Mouse (Mus musculus) liver, embryonic 12.5 days (tissue): ENCODE measurements around the gene Pak1ip1. TPM values are rescaled to one million over a fixed set of nuclear protein-coding genes. Genes with fewer than 3 reads are reported as not detected.

Experiments used
- ATAC-seq: fragments of 200-750 bp; cut with Nextera tagmentation; 2 replicates; pipeline ENCODE4 v1.8.0; 2017; ENCODE audit warnings: moderate number of reproducible peaks, mild to moderate bottlenecking, moderate library complexity
- H3K27ac ChIP-seq: fragments of 300-500 bp; sonication (generic); 2 replicates; pipeline ENCODE4 v1.5.1; 2016; ENCODE audit warnings: mild to moderate bottlenecking
- H3K27me3 ChIP-seq: fragments of 300-500 bp; sonication (generic); replicated peaks from 2 replicates; pipeline ENCODE4 v1.6.1; 2016; ENCODE audit warnings: mild to moderate bottlenecking, moderate library complexity
- H3K36me3 ChIP-seq: fragments of 300-500 bp; sonication (generic); 2 replicates; pipeline ENCODE4 v1.6.1; 2016; ENCODE audit warnings: mild to moderate bottlenecking, moderate library complexity
- H3K4me1 ChIP-seq: fragments of 300-500 bp; sonication (generic); 2 replicates; pipeline ENCODE4 v1.6.1; 2016
- H3K4me2 ChIP-seq: fragments of 300-500 bp; sonication (generic); 2 replicates; pipeline ENCODE4 v1.6.1; 2016; ENCODE audit warnings: mild to moderate bottlenecking, moderate library complexity
- H3K4me3 ChIP-seq: fragments of 300-500 bp; sonication (generic); 2 replicates; pipeline ENCODE4 v1.5.1; 2016; ENCODE audit warnings: mild to moderate bottlenecking, moderate library complexity
- H3K9ac ChIP-seq: fragments of 300-500 bp; sonication (generic); 2 replicates; pipeline ENCODE4 v1.6.1; 2016; ENCODE audit warnings: mild to moderate bottlenecking, moderate library complexity
- H3K9me3 ChIP-seq: fragments of 300-500 bp; sonication (generic); replicated peaks from 2 replicates; pipeline ENCODE4 v1.6.1; 2016; ENCODE audit warnings: mild to moderate bottlenecking, moderate library complexity
- WGBS: fragments of 180-500 bp; shearing (Covaris S2); methylation state at CpG from one replicate; pipeline ENCODE4 v1.1.7; 2016; ENCODE audit not compliant: insufficient replicate concordance; 5-methylcytosine and 5-hydroxymethylcytosine counted together
- polyA plus RNA-seq: library from polyadenylated mRNA; unstranded; fragments of >200 nt; fragmentation: Nextera tagmentation; extraction: Ambion mirVana; gene quantifications from 2 replicates; pipeline ENCODE4 v1.2.1, GENCODE M21; 2016

The Pak1ip1 gene
- 85.0 and 88.4 TPM in 2 replicates for polyA plus RNA-seq

- WGBS, result under 1% methylated on average over 58 of the region's 58 CpGs
- Histone ChIP-seq H3K27ac (peak within 1 kb of the TSS; percentile 90), H3K4me1 (peaks cover 46% of the 10 kb centered on the region), H3K4me2 (peak within 1 kb of the TSS; percentile 98), H3K4me3 (peak within 1 kb of the TSS; percentile 90), H3K9ac (peak within 1 kb of the TSS; percentile 85), H3K27me3 (no peaks in the 10 kb centered on the region), H3K36me3 (peaks cover 38% of the 10 kb centered on the region), H3K9me3 (no peaks in the 10 kb centered on the region)
- peak; percentile 86 for ATAC-seq
Measured at GRCm38 (mm10) chr13:41000926-41001639, at the start of gene Pak1ip1. Gene Pak1ip1 (plus strand): TSS chr13:41001023.

- no peak for ATAC-seq
- peaks cover 8% of the 10 kb centered on the region for H3K4me1 ChIP-seq
- H3K9me3 ChIP-seq, result no peaks in the 10 kb centered on the region
- no peaks in the 10 kb centered on the region for H3K27me3 ChIP-seq
- H3K4me3 ChIP-seq, result no peak overlapping the region
- H3K9ac ChIP-seq, result no peak overlapping the region
- no peak overlapping the region for H3K27ac ChIP-seq
- H3K36me3 ChIP-seq, result no peaks in the 10 kb centered on the region
- 68% methylated on average over 10 of the region's 10 CpGs for WGBS
- H3K4me2 ChIP-seq, result no peak overlapping the region
Measured at GRCm38 (mm10) chr13:40951386-40951976, 49.3 kb upstream of the Pak1ip1 start.

- no peaks in the 10 kb centered on the region for H3K4me1 ChIP-seq
- no peak overlapping the region for H3K4me2 ChIP-seq
- H3K9ac ChIP-seq, result no peak overlapping the region
- 63% methylated on average over 6 of the region's 6 CpGs for WGBS
- ATAC-seq, result no peak
- H3K4me3 ChIP-seq, result no peak overlapping the region
- H3K36me3 ChIP-seq, result no peaks in the 10 kb centered on the region
- H3K27ac ChIP-seq, result no peak overlapping the region
- no peaks in the 10 kb centered on the region for H3K9me3 ChIP-seq
- H3K27me3 ChIP-seq, result no peaks in the 10 kb centered on the region
Measured at GRCm38 (mm10) chr13:40953231-40953630, 47.6 kb upstream of the Pak1ip1 start.

GRCm38 (mm10) chr13:40955773-40956172 lies 45.0 kb upstream of the Pak1ip1 start:
- no peaks in the 10 kb centered on the region for H3K27me3 ChIP-seq
- no peaks in the 10 kb centered on the region for H3K36me3 ChIP-seq
- no peak for ATAC-seq
- no peak overlapping the region for H3K9ac ChIP-seq
- 70% methylated on average over 7 of the region's 7 CpGs for WGBS
- no peak overlapping the region for H3K4me3 ChIP-seq
- H3K4me2 ChIP-seq, result no peak overlapping the region
- H3K9me3 ChIP-seq, result no peaks in the 10 kb centered on the region
- no peaks in the 10 kb centered on the region for H3K4me1 ChIP-seq
- H3K27ac ChIP-seq, result no peak overlapping the region

- Histone ChIP-seq H3K4me3 (no peak overlapping the region), H3K4me2 (no peak overlapping the region), H3K27me3 (no peaks in the 10 kb centered on the region), H3K9me3 (no peaks in the 10 kb centered on the region), H3K9ac (no peak overlapping the region), H3K36me3 (no peaks in the 10 kb centered on the region), H3K27ac (no peak overlapping the region), H3K4me1 (no peaks in the 10 kb centered on the region)
- no peak for ATAC-seq
- 71% methylated on average over 10 of the region's 10 CpGs for WGBS
Measured at GRCm38 (mm10) chr13:40967609-40968008, 33.2 kb upstream of the Pak1ip1 start.

- Histone ChIP-seq H3K27ac (no peak overlapping the region), H3K27me3 (no peaks in the 10 kb centered on the region), H3K36me3 (no peaks in the 10 kb centered on the region), H3K9me3 (no peaks in the 10 kb centered on the region), H3K4me3 (no peak overlapping the region), H3K4me1 (no peaks in the 10 kb centered on the region), H3K4me2 (no peak overlapping the region), H3K9ac (no peak overlapping the region)
- 27% methylated on average over 5 of the region's 5 CpGs for WGBS
- ATAC-seq, result no peak
Measured at GRCm38 (mm10) chr13:40968564-40968963, 32.3 kb upstream of the Pak1ip1 start.

- no peak overlapping the region for H3K4me3 ChIP-seq
- H3K9me3 ChIP-seq, result no peaks in the 10 kb centered on the region
- 75% methylated on average over 4 of the region's 4 CpGs for WGBS
- ATAC-seq, result no peak
- no peak overlapping the region for H3K9ac ChIP-seq
- no peak overlapping the region for H3K27ac ChIP-seq
- no peaks in the 10 kb centered on the region for H3K36me3 ChIP-seq
- no peak overlapping the region for H3K4me2 ChIP-seq
- H3K4me1 ChIP-seq, result no peaks in the 10 kb centered on the region
- no peaks in the 10 kb centered on the region for H3K27me3 ChIP-seq
Measured at GRCm38 (mm10) chr13:40969761-40970390, 30.9 kb upstream of the Pak1ip1 start.

GRCm38 (mm10) chr13:40971261-40971660 lies 29.6 kb upstream of the Pak1ip1 start:
- H3K27me3 ChIP-seq, result no peaks in the 10 kb centered on the region
- H3K36me3 ChIP-seq, result no peaks in the 10 kb centered on the region
- H3K4me2 ChIP-seq, result no peak overlapping the region
- H3K27ac ChIP-seq, result no peak overlapping the region
- H3K4me1 ChIP-seq, result no peaks in the 10 kb centered on the region
- H3K9ac ChIP-seq, result no peak overlapping the region
- no peak for ATAC-seq
- WGBS, result 65% methylated on average over 5 of the region's 5 CpGs
- no peak overlapping the region for H3K4me3 ChIP-seq
- no peaks in the 10 kb centered on the region for H3K9me3 ChIP-seq

GRCm38 (mm10) chr13:40971831-40972230 lies 29.0 kb upstream of the Pak1ip1 start:
- ATAC-seq, result no peak
- Histone ChIP-seq H3K4me2 (no peak overlapping the region), H3K4me1 (no peaks in the 10 kb centered on the region), H3K4me3 (no peak overlapping the region), H3K36me3 (no peaks in the 10 kb centered on the region), H3K9ac (no peak overlapping the region), H3K27me3 (no peaks in the 10 kb centered on the region), H3K9me3 (no peaks in the 10 kb centered on the region), H3K27ac (no peak overlapping the region)
- 74% methylated on average over 2 of the region's 2 CpGs for WGBS

GRCm38 (mm10) chr13:40972976-40973375 lies 27.8 kb upstream of the Pak1ip1 start:
- Histone ChIP-seq H3K4me3 (no peak overlapping the region), H3K27ac (no peak overlapping the region), H3K36me3 (no peaks in the 10 kb centered on the region), H3K4me1 (no peaks in the 10 kb centered on the region), H3K4me2 (no peak overlapping the region), H3K27me3 (no peaks in the 10 kb centered on the region), H3K9ac (no peak overlapping the region), H3K9me3 (no peaks in the 10 kb centered on the region)
- WGBS, result 65% methylated on average over 5 of the region's 5 CpGs
- no peak for ATAC-seq

GRCm38 (mm10) chr13:40977609-40978008 lies 23.2 kb upstream of the Pak1ip1 start:
- peak; percentile 57; the same call in 1 of the 2 replicates for ATAC-seq
- Histone ChIP-seq H3K27ac (no peak overlapping the region), H3K9me3 (no peaks in the 10 kb centered on the region), H3K27me3 (no peaks in the 10 kb centered on the region), H3K4me1 (no peaks in the 10 kb centered on the region), H3K4me3 (no peak overlapping the region), H3K9ac (no peak overlapping the region), H3K36me3 (no peaks in the 10 kb centered on the region), H3K4me2 (no peak overlapping the region)
- WGBS, result 11% methylated on average over 7 of the region's 7 CpGs

- Histone ChIP-seq H3K27me3 (no peaks in the 10 kb centered on the region), H3K4me1 (no peaks in the 10 kb centered on the region), H3K36me3 (no peaks in the 10 kb centered on the region), H3K9ac (no peak overlapping the region), H3K9me3 (no peaks in the 10 kb centered on the region), H3K4me2 (no peak overlapping the region), H3K4me3 (no peak overlapping the region), H3K27ac (no peak overlapping the region)
- no peak for ATAC-seq
- 39% methylated on average over 4 of the region's 4 CpGs for whole genome bisulfite sequencing
Measured at GRCm38 (mm10) chr13:40978652-40979051, 22.2 kb upstream of the Pak1ip1 start.
